In the genomic region with DNA sequence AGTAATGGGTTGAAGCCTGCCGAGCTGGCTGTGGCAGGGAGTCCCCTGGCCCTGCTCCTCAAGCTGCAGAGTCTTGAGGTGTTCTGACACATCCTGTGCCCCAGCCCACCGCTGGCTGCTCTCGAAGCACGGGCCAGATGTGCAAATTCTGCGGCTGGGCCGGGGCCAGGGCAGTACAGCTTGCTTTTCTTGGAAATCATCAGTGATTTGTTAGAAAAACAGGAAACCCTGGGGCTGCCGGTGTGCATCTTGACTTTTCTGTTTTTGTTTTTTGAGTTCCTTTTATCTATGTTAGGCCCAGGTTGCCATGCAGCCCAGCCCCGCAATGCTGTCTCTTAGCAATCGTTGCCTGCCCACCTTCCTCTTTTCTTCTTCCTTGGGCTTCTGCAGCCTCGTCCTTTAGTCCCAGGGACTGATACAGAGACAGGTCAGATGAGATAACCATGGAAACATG, we compare ENCODE assay signal across 11 mouse cellular contexts. TPM values are rescaled to one million over a fixed set of nuclear protein-coding genes. Genes with fewer than 3 reads are reported as not detected.
A peak's percentile ranks its signal among the peaks of the same experiment; 100 is the strongest.
DNase-seq lines count a peak whose midpoint lies in the region; ATAC-seq and TF ChIP-seq lines count a peak whose summit lies in the region.
"Had no signal": no experiment of that assay in that cellular context is flagged by ENCODE, and none has a peak within 500 bp of the region (broad histone marks: within the 10 kb centered on the region; RNA-seq: fewer than 3 reads in every experiment).

No protein-coding gene starts in this region.

- no peak overlapping the region for H3K9ac ChIP-seq in heart, embryonic 12.5 days
- peak overlapping the region; percentile 12; the same call in 1 of the 2 replicates for H3K9ac ChIP-seq in CH12.LX (ENCODE audit: insufficient read depth, low read depth)
- H3K9ac ChIP-seq: liver, embryonic 14.5 days had no signal

- TF ChIP-seq POLR2A in CH12.LX (IDR thresholded peaks at IDR 0.05; ENCODE audit: low read depth, low read length) = peak; percentile 48; the same call in 1 of the 2 replicates
- TF ChIP-seq POLR2A in small intestine, adult 2 months (IDR thresholded peaks at IDR 0.05; ENCODE audit: low read depth, low read length) = no peak

- ATAC-seq in heart, embryonic 12.5 days (ENCODE audit: insufficient number of reproducible peaks, low FRiP score) = 0 out of 2 replicates have a peak, but pooled peaks have one; percentile 51
- no peak for ATAC-seq in erythroid progenitor cell, adult 5-6 weeks (replicated peaks; ENCODE audit: low FRiP score, poor library complexity, severe bottlenecking)
- ATAC-seq: forebrain, embryonic 14.5 days had no signal

- WGBS in heart, embryonic 12.5 days = 39% methylated on average over 10 of the region's 10 CpGs
- 48% methylated on average over 10 of the region's 10 CpGs for WGBS in small intestine, adult 2 months

- peak; percentile 81 for TF ChIP-seq EP300 in CH12.LX (IDR thresholded peaks at IDR 0.05; ENCODE audit: low read length)

- peaks cover 6% of the 10 kb centered on the region; the same call in 1 of the 2 replicates for H3K27me3 ChIP-seq in heart, embryonic 12.5 days (replicated peaks)
- H3K27me3 ChIP-seq in CH12.LX (replicated peaks) = no peaks in the 10 kb centered on the region
- no peaks in the 10 kb centered on the region for H3K27me3 ChIP-seq in small intestine, adult 2 months (ENCODE audit: control insufficient read depth, insufficient read depth, low read length)

- in situ Hi-C loops in CH12.LX (cut with MboI; ENCODE audit: low pct_ligation_motif_present, low pct_unique_long_range_greater_than_20kb, low sequenced_read_pairs) = no loop called here

- no peaks in the 10 kb centered on the region for H3K9me3 ChIP-seq in heart, embryonic 12.5 days (replicated peaks)
- H3K9me3 ChIP-seq in CH12.LX (replicated peaks; ENCODE audit: low read length) = peaks cover 22% of the 10 kb centered on the region

- no peak for TF ChIP-seq CTCF in CH12.LX (conservative IDR thresholded peaks at IDR 0.05 in 1 of 2, IDR thresholded peaks at IDR 0.05 in 1 of 2; ENCODE audit: low read depth in 2 of 2, low read length in 2 of 2)
- no peak for TF ChIP-seq CTCF in small intestine, adult 2 months (IDR thresholded peaks at IDR 0.05; ENCODE audit: extremely low read depth, insufficient read length, insufficient replicate concordance, low read depth, low read length)

- no peak for TF ChIP-seq RAD21 in CH12.LX (IDR thresholded peaks at IDR 0.05; ENCODE audit: low read depth, low read length)

- H3K4me2 ChIP-seq in heart, embryonic 12.5 days = peak overlapping the region; percentile 25; the same call in 1 of the 2 replicates
- peak overlapping the region; percentile 78 for H3K4me2 ChIP-seq in CH12.LX (ENCODE audit: insufficient read depth, low read depth, poor library complexity, severe bottlenecking)

- no peaks in the 10 kb centered on the region for H3K79me2 ChIP-seq in CH12.LX (replicated peaks; ENCODE audit: control insufficient read depth, extremely low read depth, insufficient read depth, poor library complexity, severe bottlenecking)

- no peak overlapping the region for H3K4me3 ChIP-seq in heart, embryonic 12.5 days
- peak overlapping the region in 1 of 3 experiments; percentile 4 for H3K4me3 ChIP-seq in CH12.LX (replicated peaks in 1 of 3; ENCODE audit: low read depth in 2 of 3, low read length in 2 of 3, poor library complexity in 1 of 3)
- H3K4me3 ChIP-seq in small intestine, adult 2 months (ENCODE audit: low read depth, low read length) = no peak overlapping the region

- peaks cover 12% of the 10 kb centered on the region for H3K4me1 ChIP-seq in heart, embryonic 12.5 days (replicated peaks)
- peaks cover 38 to 61% of the 10 kb centered on the region in 2 experiments for H3K4me1 ChIP-seq in CH12.LX (ENCODE audit: control insufficient read depth in 1 of 2, insufficient read depth in 2 of 2)
- peaks cover 3% of the 10 kb centered on the region; the same call in 1 of the 2 replicates for H3K4me1 ChIP-seq in small intestine, adult 2 months (ENCODE audit: control insufficient read depth, insufficient read depth, insufficient read length, low read length)

- intact Hi-C loops in heart, postnatal 25 days (cut with DNase I) = no loop called here
- intact Hi-C loops in heart, postnatal 10 days (cut with DNase I) = no loop called here

- DNase-seq in heart, postnatal 25 days (ENCODE audit: low spot score) = no peak
- DNase-seq in CH12.LX (ENCODE audit: extremely low read depth) = peak; percentile 91
- peak; percentile 35 to 47 for DNase-seq in heart, postnatal 10 days
- no peak for DNase-seq in ovary, adult 18-20 months (ENCODE audit: low spot score)
- no peak for DNase-seq in gastrocnemius, adult 18-20 months (ENCODE audit: low spot score)
- DNase-seq: kidney, postnatal 14 days had no signal

- dilution Hi-C loops in CH12.LX (cut with MboI; ENCODE audit: extremely low pct_ligation_motif_present, extremely low pct_unique_long_range_greater_than_20kb, low sequenced_read_pairs) = no loop called here

- no peak overlapping the region for H3K27ac ChIP-seq in heart, embryonic 12.5 days (ENCODE audit: poor library complexity, severe bottlenecking)
- peak overlapping the region; percentile 76 for H3K27ac ChIP-seq in CH12.LX (ENCODE audit: insufficient read depth, low read depth)
- peak overlapping the region; percentile 71 for H3K27ac ChIP-seq in small intestine, adult 2 months (ENCODE audit: insufficient read depth, low read depth, low read length)
- H3K27ac ChIP-seq: liver, embryonic 14.5 days had no signal

- no peaks in the 10 kb centered on the region for H3K36me3 ChIP-seq in heart, embryonic 12.5 days
- peaks cover 0 to 34% of the 10 kb centered on the region in 2 experiments for H3K36me3 ChIP-seq in CH12.LX (replicated peaks in 1 of 2; ENCODE audit: control insufficient read depth in 1 of 2, insufficient read depth in 1 of 2, low read length in 1 of 2)
- no peaks in the 10 kb centered on the region for H3K36me3 ChIP-seq in small intestine, adult 2 months (ENCODE audit: control insufficient read depth, insufficient read depth, low read length)

TF ChIP-seq in CH12.LX, 34 proteins besides CTCF, POLR2A, EP300 and RAD21 (continues in another document):
- TF ChIP-seq USF1 (IDR thresholded peaks at IDR 0.05; ENCODE audit: low read depth, low read length) (no peak), NRF1 (IDR thresholded peaks at IDR 0.05; ENCODE audit: low read depth, low read length) (peak; percentile 40; the same call in 1 of the 2 replicates), HCFC1 (IDR thresholded peaks at IDR 0.05; ENCODE audit: low read depth, low read length) (peak; percentile 38), MYC (IDR thresholded peaks at IDR 0.05; ENCODE audit: low read depth, low read length) (peak; percentile 37; the same call in 1 of the 2 replicates), JUND (conservative IDR thresholded peaks at IDR 0.05; ENCODE audit: low read depth, low read length) (no peak; the same call in 1 of the 2 replicates), GABPA (IDR thresholded peaks at IDR 0.05; ENCODE audit: insufficient replicate concordance, low read depth, low read length) (no peak), ETS1 (conservative IDR thresholded peaks at IDR 0.05; ENCODE audit: low read depth, low read length) (peak; percentile 94), NELFE (IDR thresholded peaks at IDR 0.05; ENCODE audit: low read depth, low read length) (no peak; the same call in 1 of the 2 replicates), ZC3H11A (IDR thresholded peaks at IDR 0.05; ENCODE audit: low read depth, low read length) (no peak), CHD1 (IDR thresholded peaks at IDR 0.05; ENCODE audit: low read depth, low read length) (no peak), PAX5 (IDR thresholded peaks at IDR 0.05; ENCODE audit: low read length) (no peak), JUN (IDR thresholded peaks at IDR 0.05; ENCODE audit: insufficient read depth, low read depth, low read length) (0 out of 2 replicates have a peak, but pooled peaks have one; percentile 22), SIN3A (IDR thresholded peaks at IDR 0.05; ENCODE audit: low read length) (no peak; the same call in 1 of the 2 replicates), CHD2 (IDR thresholded peaks at IDR 0.05; ENCODE audit: low read length) (peak; percentile 42; the same call in 1 of the 2 replicates)

RNA-seq across cellular contexts. Expression of gene Pik3r5, which starts 19.4 kb away (rescaled TPM):
- 0.14 and 0.21 TPM in 2 replicates for polyA plus RNA-seq in heart, embryonic 12.5 days (2016; fragmentation: Nextera tagmentation; extraction: Ambion mirVana)
- 1 to 10 TPM in 1 of 2 experiments, under 1 TPM in 1; 0.70 to 1.1 TPM for total RNA-seq in heart, postnatal 25 days (2021)
- 5.7 and 8.3 TPM in 2 replicates for total RNA-seq in CH12.LX (2012; rRNA removed)
- 2.9 and 3.5 TPM in 2 replicates for total RNA-seq in CH12.LX (2014; rRNA removed)
- polyA plus RNA-seq in CH12.LX (2012; ENCODE audit: insufficient read length, low read depth) = 7.3 and 9.4 TPM in 2 replicates
- total RNA-seq in heart, postnatal 10 days (2021) = 1 to 10 TPM in 1 of 2 experiments, under 1 TPM in 1; 0.72 to 1.3 TPM
- 4.3 and 8.9 TPM in 2 replicates for polyA plus RNA-seq in small intestine, adult 2 months (2012; rRNA removed)
- total RNA-seq in erythroid progenitor cell, adult 5-6 weeks (2015; ENCODE audit: low replicate concordance) = 3.8 and 6.8 TPM in 2 replicates
- total RNA-seq in erythroid progenitor cell, adult 5-6 weeks (2017; ENCODE audit: low replicate concordance) = 1.9 and 10.0 TPM in 2 replicates
- under 1 TPM; 0.23 to 0.88 TPM for total RNA-seq in gastrocnemius, adult 18-20 months (2021)

RNA-seq across cellular contexts. Expression of gene Ntn1, which starts 50.7 kb away (rescaled TPM):
- polyA plus RNA-seq in heart, embryonic 12.5 days (2016; fragmentation: Nextera tagmentation; extraction: Ambion mirVana) = 38.6 and 41.9 TPM in 2 replicates
- total RNA-seq in heart, postnatal 25 days (2021) = 10 to 100 TPM; 53.0 to 54.8 TPM
- total RNA-seq in CH12.LX (2012; rRNA removed) (0.38 and 0.59 TPM in 2 replicates), CH12.LX (2014; rRNA removed) (0.47 and 0.54 TPM in 2 replicates)
- 0.78 and 1.2 TPM in 2 replicates for polyA plus RNA-seq in CH12.LX (2012; ENCODE audit: insufficient read length, low read depth)
- total RNA-seq in heart, postnatal 10 days (2021) = 10 to 100 TPM; 72.8 to 80.5 TPM
- polyA plus RNA-seq in small intestine, adult 2 months (2012; rRNA removed) = 22.7 and 23.7 TPM in 2 replicates
- not detected in 2 replicates for total RNA-seq in erythroid progenitor cell, adult 5-6 weeks (2015; ENCODE audit: low replicate concordance)
- not detected in 2 replicates for total RNA-seq in erythroid progenitor cell, adult 5-6 weeks (2017; ENCODE audit: low replicate concordance)
- 1 to 10 TPM; 3.4 to 7.0 TPM for total RNA-seq in gastrocnemius, adult 18-20 months (2021)

RNA-seq across cellular contexts. Expression of gene Pik3r6, which starts 51.5 kb away (rescaled TPM):
- 2.1 and 3.1 TPM in 2 replicates for polyA plus RNA-seq in heart, embryonic 12.5 days (2016; fragmentation: Nextera tagmentation; extraction: Ambion mirVana)
- total RNA-seq in heart, postnatal 25 days (2021) = 1 to 10 TPM; 4.9 to 5.6 TPM
- total RNA-seq in CH12.LX (2012; rRNA removed) = 88.4 and 102 TPM in 2 replicates
- 80.9 and 82.9 TPM in 2 replicates for total RNA-seq in CH12.LX (2014; rRNA removed)
- polyA plus RNA-seq in CH12.LX (2012; ENCODE audit: insufficient read length, low read depth) = 90.2 and 95.9 TPM in 2 replicates
- total RNA-seq in heart, postnatal 10 days (2021) = 1 to 10 TPM; 7.4 to 9.6 TPM
- 1.6 and 2.1 TPM in 2 replicates for polyA plus RNA-seq in small intestine, adult 2 months (2012; rRNA removed)
- total RNA-seq in erythroid progenitor cell, adult 5-6 weeks (2015; ENCODE audit: low replicate concordance) = 1.7 and 5.8 TPM in 2 replicates
- 0.90 and 1.5 TPM in 2 replicates for total RNA-seq in erythroid progenitor cell, adult 5-6 weeks (2017; ENCODE audit: low replicate concordance)
- total RNA-seq in gastrocnemius, adult 18-20 months (2021) = 1 to 10 TPM in 1 of 2 experiments, under 1 TPM in 1; 0.82 to 1.2 TPM

Comparison
In these comparisons a context has a peak if more than half of its experiments do, and no peak if none do; other contexts are left out.
1. DNase-seq: peak in CH12.LX (single experiment) and heart, postnatal 10 days (2 of 2); none in heart, postnatal 25 days (single experiment), ovary, adult 18-20 months (single experiment) and gastrocnemius, adult 18-20 months (single experiment).
2. RNA of gene Ntn1, which starts 50.7 kb away (total RNA-seq): 72.8 to 80.5 TPM in heart, postnatal 10 days and 53.0 to 54.8 TPM in heart, postnatal 25 days; 3.4 to 7.0 TPM in gastrocnemius, adult 18-20 months, 0.38 to 0.59 TPM in CH12.LX and not detected in erythroid progenitor cell, adult 5-6 weeks; every median in the first group is over 4 times any median in the second.
3. RNA of gene Pik3r6, which starts 51.5 kb away (total RNA-seq): 80.9 to 102 TPM in CH12.LX; 7.4 to 9.6 TPM in heart, postnatal 10 days, 4.9 to 5.6 TPM in heart, postnatal 25 days, 0.90 to 5.8 TPM in erythroid progenitor cell, adult 5-6 weeks and 0.82 to 1.2 TPM in gastrocnemius, adult 18-20 months; every median in the first group is over 4 times any median in the second.